Mouse (Mus musculus) heart, postnatal 0 days (tissue): ENCODE data around the gene Slc17a8. TPM values are rescaled to one million over a fixed set of nuclear protein-coding genes. Genes with fewer than 3 reads are reported as not detected.

ENCODE experiments used
- ATAC-seq: fragments of 200-750 bp; cut with Nextera tagmentation; 2 replicates; pipeline ENCODE4 v1.8.0; 2017; ENCODE audit warnings: low read depth, moderate number of reproducible peaks, moderate library complexity; ENCODE audit not compliant: insufficient read depth
- DNase-seq: peaks from one replicate; pipeline ENCODE4 v3.0.0-alpha.2; 2016; ENCODE audit warnings: low spot score
- H3K27ac ChIP-seq: fragments of 300-500 bp; sonication (generic); 2 replicates; pipeline ENCODE4 v1.5.1; 2014; ENCODE audit warnings: low read depth, mild to moderate bottlenecking
- H3K27me3 ChIP-seq: fragments of 300-500 bp; sonication (generic); 2 replicates; pipeline ENCODE4 v1.6.1; 2014; ENCODE audit warnings: low read length, mixed read lengths; ENCODE audit not compliant: control insufficient read depth, insufficient read depth
- H3K36me3 ChIP-seq: fragments of 300-500 bp; sonication (generic); replicated peaks from 2 replicates; pipeline ENCODE4 v1.6.1; 2014; ENCODE audit warnings: low read length, mixed read lengths; ENCODE audit not compliant: control insufficient read depth, insufficient read depth
- H3K4me1 ChIP-seq: fragments of 300-500 bp; sonication (generic); 2 replicates; pipeline ENCODE4 v1.6.1; 2014; ENCODE audit warnings: antibody characterized with exemption; ENCODE audit not compliant: control insufficient read depth, insufficient read depth
- H3K4me2 ChIP-seq: fragments of 300-500 bp; sonication (generic); 2 replicates; pipeline ENCODE4 v1.6.1; 2014; ENCODE audit warnings: low read depth, mild to moderate bottlenecking, low read length, moderate library complexity
- H3K4me3 ChIP-seq: fragments of 300-500 bp; sonication (generic); 2 replicates; pipeline ENCODE4 v1.5.1; 2014; ENCODE audit warnings: low read depth, low read length
- H3K9ac ChIP-seq: fragments of 300-500 bp; sonication (generic); replicated peaks from 2 replicates; pipeline ENCODE4 v1.6.1; 2014; ENCODE audit warnings: low read depth, low read length, mixed read lengths
- H3K9me3 ChIP-seq: fragments of 300-500 bp; sonication (generic); replicated peaks from 2 replicates; pipeline ENCODE4 v1.6.1; 2016; ENCODE audit warnings: low read length; ENCODE audit not compliant: control insufficient read depth
- CTCF ChIP-seq: IDR thresholded peaks from 2 replicates; pipeline ENCODE4 v1.5.1; 2016; ENCODE audit warnings: antibody characterized with exemption, control low read depth, low read depth
- EP300 ChIP-seq: IDR thresholded peaks from 2 replicates; pipeline ENCODE4 v1.6.1; 2016; ENCODE audit warnings: antibody characterized with exemption, low read depth
- WGBS: fragments of 180-500 bp; shearing (Covaris S2); extraction: QIAGEN DNeasy Blood & Tissue Kit; methylation state at CpG from one replicate; pipeline ENCODE4 v1.1.7; 2014; 5-methylcytosine and 5-hydroxymethylcytosine counted together
- polyA plus RNA-seq: library from polyadenylated mRNA; unstranded; fragments of >200 nt; fragmentation: Nextera tagmentation; extraction: Ambion mirVana; gene quantifications from 2 replicates; pipeline ENCODE4 v1.2.1, GENCODE M21; 2015
- total RNA-seq: library from RNA; depleted of rRNA; stranded (reverse); fragments of >200 nt; gene quantifications from 2 replicates; pipeline ENCODE4 v1.2.3, GENCODE M21; 2014; ENCODE audit warnings: low replicate concordance

Slc17a8 gene
- total and polyA plus RNA-seq, 2 experiments from 2014 or later, result not detected

- H3K4me3 ChIP-seq, result no peak overlapping the region
- H3K27ac ChIP-seq, result no peak overlapping the region
- H3K36me3 ChIP-seq, result no peaks in the 10 kb centered on the region
- TF ChIP-seq CTCF (no peak), EP300 (no peak)
- H3K4me2 ChIP-seq, result no peak overlapping the region
- H3K4me1 ChIP-seq, result no peaks in the 10 kb centered on the region
- no peaks in the 10 kb centered on the region for H3K9me3 ChIP-seq
- no peaks in the 10 kb centered on the region for H3K27me3 ChIP-seq
- ATAC-seq (no peak), DNase-seq (no peak)
- H3K9ac ChIP-seq, result no peak overlapping the region
- WGBS, result 65% methylated on average over 5 of the region's 5 CpGs
Measured at GRCm38 (mm10) chr10:89599311-89599710, 21.7 kb downstream of the Slc17a8 start.

GRCm38 (mm10) chr10:89597275-89597674 lies 23.8 kb downstream of the Slc17a8 start:
- no peak overlapping the region for H3K4me2 ChIP-seq
- 65% methylated on average over 4 of the region's 4 CpGs for WGBS
- H3K4me1 ChIP-seq, result no peaks in the 10 kb centered on the region
- ATAC-seq, result no peak
- DNase-seq, result no peak
- H3K27me3 ChIP-seq, result no peaks in the 10 kb centered on the region
- H3K4me3 ChIP-seq, result no peak overlapping the region
- H3K9ac ChIP-seq, result no peak overlapping the region
- no peak overlapping the region for H3K27ac ChIP-seq
- no peaks in the 10 kb centered on the region for H3K9me3 ChIP-seq
- TF ChIP-seq CTCF (no peak), EP300 (no peak)
- H3K36me3 ChIP-seq, result no peaks in the 10 kb centered on the region

GRCm38 (mm10) chr10:89595935-89596334 lies 25.1 kb downstream of the Slc17a8 start:
- Histone ChIP-seq H3K9me3 (no peaks in the 10 kb centered on the region), H3K4me1 (no peaks in the 10 kb centered on the region), H3K4me3 (no peak overlapping the region), H3K27me3 (no peaks in the 10 kb centered on the region), H3K36me3 (no peaks in the 10 kb centered on the region), H3K4me2 (no peak overlapping the region), H3K27ac (no peak overlapping the region), H3K9ac (no peak overlapping the region)
- ATAC-seq (no peak), DNase-seq (no peak)
- TF ChIP-seq EP300 (no peak), CTCF (no peak)
- WGBS, result 88% methylated on average over 5 of the region's 5 CpGs

GRCm38 (mm10) chr10:89595514-89595913 lies 25.5 kb downstream of the Slc17a8 start:
- ATAC-seq (no peak), DNase-seq (no peak)
- Histone ChIP-seq H3K4me2 (no peak overlapping the region), H3K27ac (no peak overlapping the region), H3K4me3 (no peak overlapping the region), H3K27me3 (no peaks in the 10 kb centered on the region), H3K36me3 (no peaks in the 10 kb centered on the region), H3K4me1 (no peaks in the 10 kb centered on the region), H3K9me3 (no peaks in the 10 kb centered on the region), H3K9ac (no peak overlapping the region)
- no peak for TF ChIP-seq CTCF
- TF ChIP-seq EP300, result no peak
- WGBS, result 30% methylated on average over 1 of the region's 1 CpGs

- TF ChIP-seq EP300 (no peak), CTCF (no peak)
- no peak overlapping the region for H3K4me2 ChIP-seq
Measured at GRCm38 (mm10) chr10:89594309-89594708, 26.7 kb downstream of the Slc17a8 start.

GRCm38 (mm10) chr10:89592797-89593196 lies 28.3 kb downstream of the Slc17a8 start:
- no peak overlapping the region for H3K9ac ChIP-seq
- H3K4me1 ChIP-seq, result no peaks in the 10 kb centered on the region
- H3K36me3 ChIP-seq, result no peaks in the 10 kb centered on the region
- 66% methylated on average over 4 of the region's 4 CpGs for WGBS
- H3K27ac ChIP-seq, result no peak overlapping the region
- no peak overlapping the region for H3K4me2 ChIP-seq
- H3K4me3 ChIP-seq, result no peak overlapping the region
- no peaks in the 10 kb centered on the region for H3K27me3 ChIP-seq
- ATAC-seq (no peak), DNase-seq (no peak)
- H3K9me3 ChIP-seq, result no peaks in the 10 kb centered on the region
- TF ChIP-seq EP300 (no peak), CTCF (no peak)

More at GRCm38 (mm10) chr10:89594309-89594708, 26.7 kb downstream of the Slc17a8 start:
- Histone ChIP-seq H3K4me1 (no peaks in the 10 kb centered on the region), H3K27me3 (no peaks in the 10 kb centered on the region), H3K9ac (no peak overlapping the region), H3K9me3 (no peaks in the 10 kb centered on the region), H3K4me3 (no peak overlapping the region), H3K36me3 (no peaks in the 10 kb centered on the region), H3K27ac (no peak overlapping the region)
- no peak for DNase-seq
- ATAC-seq, result no peak
- 66% methylated on average over 4 of the region's 4 CpGs for WGBS
